Mouse (Mus musculus) MEL (cell line): Measurements from ENCODE around the gene Cdh5.

ENCODE experiments used
- CTCF ChIP-seq, 3 experiments: IDR thresholded peaks in 2 of 3; conservative IDR thresholded peaks in 1 of 3; 2 replicates each; pipeline ENCODE4 v1.5.1; 2011 to 2012; ENCODE audit warnings: low read length in 3 of 3, low read depth in 2 of 3, mild to moderate bottlenecking in 2 of 3, improper control_type of control experiment in 1 of 3, inconsistent platforms in 1 of 3, mixed read lengths in 1 of 3, moderate library complexity in 1 of 3; ENCODE audit not compliant: control insufficient read depth in 1 of 3, insufficient read depth in 1 of 3, poor library complexity in 1 of 3, severe bottlenecking in 1 of 3
- E2F4 ChIP-seq: IDR thresholded peaks from 2 replicates; pipeline ENCODE4 v1.6.1; 2011; ENCODE audit warnings: low read depth, low read length, improper control_type of control experiment, borderline replicate concordance
- EP300 ChIP-seq, 2 experiments: IDR thresholded peaks; 2 replicates each; pipeline ENCODE4 v1.6.1; 2011; ENCODE audit warnings: improper control_type of control experiment in 2 of 2, low read length in 2 of 2, low read depth in 1 of 2, mild to moderate bottlenecking in 1 of 2
- MAFK ChIP-seq: IDR thresholded peaks from 2 replicates; pipeline ENCODE4 v1.6.1; 2011; ENCODE audit warnings: low read depth, mild to moderate bottlenecking, low read length, improper control_type of control experiment, borderline replicate concordance
- POLR2A ChIP-seq, 2 experiments: IDR thresholded peaks; 2 replicates each; pipeline ENCODE4 v1.6.1; 2011 to 2012; ENCODE audit warnings: low read length in 2 of 2, mild to moderate bottlenecking in 2 of 2, control low read depth in 1 of 2, improper control_type of control experiment in 1 of 2, low read depth in 1 of 2, moderate library complexity in 1 of 2; ENCODE audit not compliant: control insufficient read depth in 1 of 2, insufficient read depth in 1 of 2, poor library complexity in 1 of 2
- SMC3 ChIP-seq: IDR thresholded peaks from 2 replicates; pipeline ENCODE4 v1.6.1; 2011; ENCODE audit warnings: low read depth, low read length, improper control_type of control experiment
- ZKSCAN1 ChIP-seq: IDR thresholded peaks from 2 replicates; pipeline ENCODE4 v1.6.1; 2012; ENCODE audit warnings: low read depth, mild to moderate bottlenecking, inconsistent platforms, low read length, improper control_type of control experiment, moderate library complexity

- TF ChIP-seq MAFK (no peak), SMC3 (no peak), POLR2A (IDR thresholded peaks at IDR 0.05; ENCODE audit: control insufficient read depth in 1 of 2, insufficient read depth in 1 of 2, low read depth in 1 of 2, low read length in 2 of 2, poor library complexity in 1 of 2) (no peak), E2F4 (no peak), EP300 (IDR thresholded peaks at IDR 0.05; ENCODE audit: low read depth in 1 of 2, low read length in 2 of 2) (no peak), CTCF (IDR thresholded peaks at IDR 0.05 in 2 of 3, conservative IDR thresholded peaks at IDR 0.05 in 1 of 3; ENCODE audit: control insufficient read depth in 1 of 3, insufficient read depth in 1 of 3, low read depth in 2 of 3, low read length in 3 of 3, poor library complexity in 1 of 3, severe bottlenecking in 1 of 3) (no peak), ZKSCAN1 (no peak)
Measured at GRCm38 (mm10) chr8:104107111-104107510, 5.7 kb downstream of the Cdh5 start.
